Mouse (Mus musculus) brain, adult 2 months (tissue): ENCODE measurements at regions not wholly inside any gene's neighbourhood (a gene's known extent, or its start where the extent isn't known, plus 50 kb on each side); places are given as distances from the start of the nearest gene placed in this dataset.
A peak's percentile ranks its signal among the peaks of the same experiment; 100 is the strongest.

Source experiments
- DNase-seq: peaks from one replicate; pipeline ENCODE4 v3.0.0; 2011; ENCODE audit warnings: low read depth, low spot score

DNA sequence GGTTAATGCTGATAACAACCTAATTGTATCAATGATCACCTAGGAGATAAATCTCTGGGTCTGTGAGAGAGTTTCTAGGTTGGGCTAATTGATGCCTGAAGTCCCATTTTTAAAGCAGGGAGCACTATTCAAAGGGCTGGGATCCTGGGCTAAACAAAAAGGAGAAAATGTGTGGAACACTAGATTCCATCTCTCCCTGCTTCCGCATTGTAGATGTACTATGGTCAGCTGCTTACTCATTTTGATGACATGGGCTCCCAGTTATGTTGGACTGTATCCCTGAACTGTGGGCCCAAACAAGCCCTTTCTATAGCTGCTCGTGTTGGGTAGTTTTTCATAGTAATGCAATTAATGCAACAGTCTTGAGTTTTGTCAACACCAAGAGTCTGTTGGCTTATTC lies 1047.1 kb downstream of the Synb start:
- no peak for DNase-seq

DNA sequence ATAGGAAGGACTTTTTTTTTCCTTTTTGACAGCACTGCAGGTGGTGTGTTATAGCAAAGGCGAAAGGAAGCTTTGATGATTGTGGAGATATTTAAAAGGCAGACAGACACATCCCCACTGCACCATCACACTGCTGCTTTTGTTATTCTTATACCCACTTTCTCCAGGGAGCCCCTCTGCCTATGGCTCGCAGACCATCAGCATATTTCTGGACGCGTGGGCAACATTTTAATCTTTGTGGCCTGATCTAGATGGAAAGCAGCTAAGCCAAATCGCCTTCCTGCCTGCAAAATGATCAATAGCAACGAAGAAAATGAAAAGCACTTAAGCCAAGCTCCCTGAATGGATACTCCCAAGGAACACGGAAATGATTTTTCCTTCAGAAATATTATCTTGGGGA lies 1054.0 kb downstream of the Synb start:
- DNase-seq = no peak

DNA sequence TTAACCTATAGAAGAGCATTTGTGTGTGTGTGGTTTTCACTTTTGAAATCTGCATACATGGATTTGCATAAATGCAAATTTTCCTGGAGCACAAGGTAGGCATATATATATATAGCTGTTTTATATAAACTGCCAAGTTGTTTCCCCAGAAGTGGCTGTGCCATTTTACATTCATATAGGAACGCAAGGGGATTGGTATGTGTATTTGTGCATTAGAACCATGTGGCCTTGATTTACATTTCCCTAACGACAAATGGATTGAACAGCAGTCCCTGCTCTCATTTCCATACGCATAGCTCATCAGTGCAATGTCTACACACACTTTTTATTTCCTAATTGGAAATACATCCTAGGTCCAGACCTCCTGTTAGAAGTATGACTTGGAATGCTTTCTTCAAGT lies 1069.9 kb downstream of the Synb start:
- DNase-seq = peak; percentile 30

DNA sequence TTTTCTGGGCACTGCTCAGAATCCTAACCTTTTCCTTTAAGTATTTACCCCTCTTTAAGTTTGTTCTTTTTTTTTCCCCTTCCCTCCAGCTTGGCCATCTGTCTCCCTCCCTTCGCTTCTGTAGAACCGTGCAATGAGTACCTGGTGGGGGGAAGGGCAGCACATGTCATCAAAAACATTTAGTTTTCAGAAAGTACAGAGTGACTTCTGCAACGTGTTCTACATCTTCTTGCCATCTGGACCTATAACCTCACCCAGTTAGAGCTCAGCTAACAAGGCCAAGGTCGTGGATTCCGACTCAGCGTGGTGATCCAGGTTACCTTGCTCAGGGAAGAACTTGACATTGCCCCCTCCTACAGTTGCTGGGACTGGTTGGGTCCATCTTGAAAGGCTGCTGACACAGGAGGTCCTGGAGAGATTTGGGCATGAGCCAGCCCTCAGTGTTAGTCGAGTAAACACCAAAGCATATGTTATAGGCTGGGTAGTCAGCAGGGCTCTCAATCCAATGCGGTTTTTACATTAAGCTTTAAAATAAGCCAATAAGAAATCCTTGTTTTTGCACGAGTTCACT lies 1075.0 kb downstream of the Synb start:
- DNase-seq = peak; percentile 77

DNA sequence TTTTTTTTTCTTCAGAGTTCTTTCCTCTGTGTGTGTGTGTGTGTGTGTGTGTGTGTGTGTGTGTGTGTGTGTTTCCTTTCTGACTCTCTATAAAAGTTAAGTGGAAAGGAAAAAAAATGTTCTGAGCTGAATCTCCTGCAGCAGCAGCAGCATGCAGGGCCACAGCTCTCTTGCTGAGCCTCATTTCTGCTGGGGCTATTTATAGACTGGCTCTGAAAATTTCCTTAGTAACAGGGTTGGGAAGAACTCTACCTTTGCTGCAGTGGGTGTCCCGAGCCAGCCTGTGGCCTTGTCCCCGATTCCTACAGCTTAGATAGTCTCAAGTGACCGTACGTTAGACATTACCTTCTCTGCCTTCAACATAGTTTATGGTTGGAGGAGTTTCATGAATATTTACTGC lies 1075.6 kb downstream of the Synb start:
- DNase-seq = peak; percentile 87

DNA sequence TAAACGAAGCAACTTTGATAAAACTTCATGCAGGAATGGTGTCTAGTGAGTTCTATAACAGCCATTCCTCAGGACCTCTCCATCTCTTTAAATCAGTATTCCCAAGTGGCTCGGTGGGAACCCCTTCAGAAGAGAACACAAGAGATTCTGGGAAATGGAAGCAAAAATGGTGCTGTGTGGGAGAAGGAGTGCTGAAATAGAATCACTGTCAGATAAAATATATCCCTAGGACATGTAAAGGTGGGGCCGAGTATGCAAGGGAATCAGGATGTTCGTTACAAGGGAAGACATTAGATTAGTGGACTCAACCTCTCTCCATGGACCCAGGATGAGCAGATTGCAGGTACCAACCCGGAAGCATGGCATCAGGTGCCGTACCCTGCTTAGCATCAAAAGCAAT lies 1076.1 kb downstream of the Synb start:
- DNase-seq = peak; percentile 46

DNA sequence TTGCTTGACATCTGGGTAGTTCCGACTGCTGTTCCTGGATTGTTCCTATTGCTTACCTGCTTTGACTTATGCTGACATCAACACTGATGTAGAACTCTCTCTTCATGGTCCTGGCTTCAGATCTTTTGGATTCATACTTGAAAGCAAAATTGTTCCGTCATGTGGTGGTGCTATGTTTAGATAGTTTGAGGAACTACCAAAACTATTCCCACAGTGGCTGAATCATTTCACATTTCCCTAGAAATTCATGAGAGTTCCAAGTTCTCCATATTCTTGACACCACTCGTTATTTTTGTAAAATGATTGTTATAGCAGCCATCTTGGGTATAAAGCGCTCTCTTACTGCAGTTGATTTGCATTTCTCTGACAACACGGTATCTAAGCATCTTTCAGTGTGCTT lies 1080.2 kb downstream of the Synb start:
- peak; percentile 57 for DNase-seq

DNA sequence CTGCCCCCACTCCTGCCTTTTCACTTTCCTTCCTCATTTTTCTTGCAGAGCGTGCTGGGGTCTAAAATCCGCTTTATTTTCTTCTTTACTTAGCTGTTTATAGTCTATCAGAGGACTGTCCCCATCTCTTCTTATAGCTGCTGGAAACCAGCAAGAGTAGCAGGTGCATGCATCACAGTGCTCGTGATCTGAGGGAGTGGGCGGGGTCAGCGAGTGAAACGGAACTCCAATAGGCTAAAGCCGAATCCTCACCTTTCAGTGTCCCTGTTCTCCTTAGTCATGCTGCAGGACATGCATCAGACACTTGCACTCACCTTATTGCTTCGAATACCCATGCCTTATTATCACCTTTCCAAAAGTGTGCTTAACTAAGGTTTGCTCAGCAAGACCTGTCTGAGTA lies 1095.3 kb downstream of the Synb start:
- DNase-seq = peak; percentile 38

GRCm38 (mm10) chr14:68197470-68197800 lies 1096.7 kb downstream of the Synb start:
- peak; percentile 20 for DNase-seq

DNA sequence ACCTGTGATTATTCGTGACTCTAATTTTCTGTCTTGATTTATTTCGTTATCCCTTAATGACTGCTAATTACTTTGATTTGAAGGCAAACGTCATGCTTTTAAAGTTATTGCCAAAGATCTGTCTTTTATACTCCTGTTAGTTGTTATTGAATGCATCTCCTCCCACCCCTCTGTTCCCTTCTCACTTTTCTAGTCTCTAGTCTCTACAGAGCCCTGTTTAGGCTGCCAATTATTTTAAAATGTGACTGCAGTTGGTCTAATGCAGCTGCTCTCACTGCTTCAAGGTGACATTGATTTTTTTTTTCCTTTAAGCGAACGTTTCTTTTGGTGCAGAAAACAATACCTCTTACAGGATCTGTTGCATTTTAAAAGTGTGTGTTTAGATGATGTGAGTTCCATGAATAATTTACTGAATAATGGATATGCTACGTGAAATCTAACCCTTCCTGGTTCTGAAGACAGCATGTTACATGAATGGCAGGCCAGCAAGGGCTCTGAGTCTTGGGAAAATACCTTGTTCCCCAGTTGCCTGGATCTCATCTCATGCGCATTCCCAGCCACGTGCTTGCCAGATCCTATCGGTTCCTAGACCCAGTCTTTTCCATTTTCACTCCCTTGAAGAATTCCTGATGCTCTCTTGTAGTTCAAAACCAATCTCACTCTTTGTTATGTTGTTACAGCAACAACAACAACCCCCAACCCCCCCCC lies 1097.2 kb downstream of the Synb start:
- DNase-seq = no peak

DNA sequence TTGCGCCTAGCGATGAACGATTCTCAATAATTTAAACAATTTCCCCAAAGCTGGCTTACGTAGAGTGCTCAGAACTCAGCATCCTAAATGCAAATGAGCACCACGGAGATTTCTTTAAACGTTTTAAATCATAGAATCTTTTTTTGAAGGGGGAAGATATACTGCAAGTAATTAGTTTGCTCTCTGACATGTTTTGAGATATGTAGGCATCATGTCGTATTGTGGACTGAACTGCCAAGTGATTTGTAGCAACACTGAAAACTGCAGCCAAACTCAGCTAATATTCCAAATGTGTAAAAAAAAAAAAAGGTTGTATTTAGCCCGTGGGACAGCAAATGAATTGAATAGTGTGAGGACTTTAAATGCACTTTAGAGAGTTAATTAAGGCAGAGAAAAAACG lies 1097.9 kb downstream of the Synb start:
- DNase-seq = no peak

DNA sequence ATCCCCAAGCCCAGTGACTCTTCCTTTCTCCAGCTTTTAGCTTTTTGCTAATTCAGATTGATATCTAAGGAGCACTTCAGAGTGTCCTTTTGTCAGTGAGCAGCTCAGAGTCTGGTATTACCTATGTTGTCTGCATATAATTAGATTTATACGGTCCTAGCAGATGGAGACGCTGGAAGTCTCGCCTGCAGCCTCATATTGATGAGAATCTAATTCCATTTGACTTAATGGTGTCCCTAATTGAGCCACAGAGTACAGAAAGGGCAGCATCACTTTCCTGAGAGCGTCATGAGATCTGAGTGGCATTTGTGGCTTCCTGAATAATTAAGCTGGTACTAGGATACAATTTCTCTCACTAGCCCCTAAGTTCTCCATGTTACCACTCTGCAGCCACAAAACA lies 1104.2 kb downstream of the Synb start:
- DNase-seq = no peak

- no peak for DNase-seq
Observed at GRCm38 (mm10) chr14:68188325-68188724, 1105.8 kb downstream of the Synb start.

- no peak for DNase-seq
Observed at GRCm38 (mm10) chr14:68182606-68183005, 1111.5 kb downstream of the Synb start.

DNA sequence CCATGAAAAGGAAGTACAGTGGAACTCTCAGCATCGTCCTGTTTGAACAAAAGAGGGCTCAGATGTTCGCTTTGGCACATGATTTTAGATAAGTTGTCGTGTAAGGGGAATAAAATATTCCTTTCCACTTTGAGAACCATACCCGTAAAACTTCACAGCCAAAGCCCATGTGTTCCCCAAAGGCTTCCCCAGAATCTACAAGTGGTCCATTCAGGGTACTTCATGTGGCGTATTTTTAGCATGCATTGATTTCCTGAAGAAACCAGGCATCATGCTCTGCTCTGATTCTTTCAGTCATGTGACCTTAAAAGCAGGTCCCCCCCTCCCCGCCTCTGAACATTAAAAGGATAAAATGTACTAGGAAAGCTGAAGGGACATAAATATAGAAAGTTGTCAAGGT lies 1112.9 kb downstream of the Synb start:
- no peak for DNase-seq
